Mouse (Mus musculus) bone marrow, adult 2 months (tissue): Measurements from ENCODE around the gene Rbm4.

Experiments used
- CTCF ChIP-seq: fragments of 200-500 bp; IDR thresholded peaks from 2 replicates; pipeline ENCODE4 v1.5.1; 2011; ENCODE audit warnings: low read length, control low read depth; ENCODE audit not compliant: control insufficient read depth, insufficient read depth
- POLR2A ChIP-seq: fragments of 200-500 bp; IDR thresholded peaks from 2 replicates; pipeline ENCODE4 v1.6.1; 2011; ENCODE audit warnings: low read depth, mild to moderate bottlenecking, control low read depth, low read length, borderline replicate concordance; ENCODE audit not compliant: control insufficient read depth

- TF ChIP-seq CTCF = no peak
- TF ChIP-seq POLR2A = no peak
These were observed 4.1 kb upstream of the Rbm4 start for GRCm38 (mm10) chr19:4797846-4798245.
